Mouse (Mus musculus): ENCODE results near the gene Ctf1.

Gene Ctf1

GRCm38 (mm10) chr7:127744366-127745045 is 32.0 kb downstream of the Ctf1 start, which contains the start of gene Fbxl19:
TSS of gene Fbxl19 (plus strand) at chr7:127744543.
- peak; percentile 79 for DNase-seq

- peak; percentile 90 for DNase-seq
These were observed 32.7 kb downstream of the Ctf1 start for GRCm38 (mm10) chr7:127745251-127745651.

DNA sequence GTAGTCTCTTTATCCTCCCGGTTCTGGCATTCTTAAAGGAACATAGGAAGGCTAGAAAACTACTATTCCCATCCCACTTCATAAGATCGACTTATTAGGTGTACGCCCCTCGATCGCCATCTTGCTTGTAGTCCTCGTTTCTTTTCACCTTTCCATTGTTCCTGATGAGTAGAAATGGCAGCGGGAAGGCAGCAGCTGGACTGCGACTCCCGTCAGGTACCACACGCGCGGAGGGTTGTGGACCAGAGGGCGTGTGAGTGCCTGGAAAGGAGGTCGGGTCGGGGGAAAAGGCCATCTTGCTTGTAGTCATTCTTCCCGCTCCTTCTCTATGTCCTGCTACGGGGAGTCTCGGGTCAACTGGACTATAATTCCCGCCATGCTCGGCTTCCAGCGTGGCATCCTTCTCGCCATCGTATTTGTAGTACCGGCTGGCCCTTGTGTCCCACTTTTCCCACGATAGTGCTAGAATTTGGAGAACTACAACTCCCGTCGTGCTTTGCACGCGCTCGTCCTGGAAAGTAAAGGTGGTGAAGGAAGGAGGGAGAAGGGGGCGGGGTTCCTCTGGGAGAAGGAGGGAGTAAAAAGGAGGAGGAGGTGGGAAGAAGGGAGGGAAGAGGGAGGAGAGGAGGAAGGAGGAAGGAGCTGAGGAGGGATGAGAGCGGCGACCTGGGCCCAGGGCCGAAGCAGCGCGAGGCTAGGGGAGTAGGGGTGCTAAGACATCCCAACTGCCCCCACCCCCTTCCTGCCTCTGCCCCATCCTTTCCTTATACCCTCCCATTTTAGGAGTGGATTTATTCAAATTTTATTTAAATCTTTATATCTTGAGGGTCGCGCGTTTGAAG is 33.3 kb downstream of the Ctf1 start:
- peak; percentile 93 for DNase-seq

- no peak for DNase-seq
These were observed 34.3 kb downstream of the Ctf1 start for GRCm38 (mm10) chr7:127746494-127747491.

DNA sequence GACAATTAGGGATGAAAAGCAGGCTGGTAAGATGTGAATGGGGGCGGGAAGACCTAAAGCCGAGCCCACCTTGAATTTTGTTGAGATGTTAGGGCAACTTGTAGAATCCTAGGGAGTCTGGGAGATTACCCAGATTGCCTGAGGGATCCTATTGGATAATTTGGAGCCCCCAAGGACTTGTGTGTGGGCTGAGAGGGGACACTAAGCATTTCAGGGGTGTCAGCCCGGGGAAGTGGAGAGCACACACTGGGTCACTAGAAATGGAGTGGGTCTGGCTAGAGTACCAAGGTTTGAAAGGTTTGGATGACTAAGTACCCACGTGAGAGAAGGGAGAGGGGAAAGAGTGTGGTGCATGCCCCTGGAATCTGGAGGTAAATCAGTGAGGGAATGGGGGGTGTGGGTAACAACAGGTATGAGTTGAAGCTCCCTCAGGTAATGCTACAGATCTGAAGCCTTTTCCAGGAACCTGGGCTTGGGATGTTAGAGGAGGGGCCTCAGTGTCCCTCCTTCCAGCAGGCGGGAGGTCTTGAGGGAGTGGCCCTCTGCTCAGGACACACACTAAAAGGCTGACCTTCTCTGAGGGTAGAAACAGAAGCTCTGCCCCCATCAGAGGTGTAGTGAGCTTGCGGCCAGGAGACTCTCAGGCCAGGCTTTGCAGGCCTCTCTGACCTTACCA is 35.2 kb downstream of the Ctf1 start:
- no peak for DNase-seq

GRCm38 (mm10) chr7:127748235-127748560 is 35.7 kb downstream of the Ctf1 start:
- DNase-seq, result no peak

DNA sequence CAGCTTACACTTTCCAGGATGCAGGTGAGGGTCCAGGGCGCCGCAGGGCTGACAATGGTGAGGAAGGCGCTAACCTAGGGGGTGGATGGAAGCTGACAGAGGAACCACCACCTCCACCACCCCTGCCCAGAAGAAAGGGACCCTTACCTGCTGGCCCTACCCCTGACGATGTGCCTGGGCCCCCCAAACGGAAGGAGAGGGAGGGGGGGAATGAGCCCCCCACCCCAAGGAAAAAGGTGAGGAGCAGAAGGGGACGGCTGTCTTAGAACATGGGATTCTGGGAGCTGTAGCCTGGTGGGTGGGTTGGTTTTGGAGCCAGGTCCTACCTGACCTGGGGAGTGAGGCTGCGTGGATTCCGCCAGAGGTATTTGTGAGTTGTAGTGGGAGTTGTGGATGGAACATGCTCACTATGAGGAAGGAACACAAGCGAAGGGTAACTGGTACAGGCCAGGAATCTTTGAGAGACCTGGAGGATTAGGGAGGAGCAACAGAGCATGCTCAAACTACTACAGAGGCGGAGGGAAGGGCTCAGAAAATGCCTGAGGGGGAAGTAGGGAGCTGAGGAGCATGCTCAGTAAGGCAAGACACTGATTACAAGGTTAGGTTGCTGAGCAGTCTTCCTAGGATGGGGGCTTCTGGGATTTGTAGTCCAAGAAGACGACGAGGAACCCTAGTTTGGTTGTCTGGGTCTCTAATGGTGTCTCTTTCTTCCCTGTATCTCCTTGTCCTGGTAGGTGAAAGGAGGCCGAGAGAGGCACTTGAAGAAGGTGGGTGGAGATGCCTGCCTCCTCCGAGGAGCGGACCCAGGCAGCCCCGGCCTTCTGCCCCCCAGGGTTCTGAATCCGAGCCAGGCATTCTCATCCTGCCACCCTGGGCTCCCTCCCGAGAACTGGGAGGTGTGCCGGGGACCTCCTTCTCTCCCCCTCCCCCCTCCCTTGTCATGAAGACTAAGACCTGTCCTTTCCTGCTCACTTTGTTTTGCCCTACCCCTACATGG is 37.9 kb downstream of the Ctf1 start:
- no peak for DNase-seq

- no peak for DNase-seq
These were observed 39.1 kb downstream of the Ctf1 start for GRCm38 (mm10) chr7:127751619-127752018.

GRCm38 (mm10) chr7:127752069-127752468 is 39.5 kb downstream of the Ctf1 start:
- no peak for DNase-seq

- no peak for DNase-seq
These were observed 40.6 kb downstream of the Ctf1 start for GRCm38 (mm10) chr7:127753158-127753557.

DNA sequence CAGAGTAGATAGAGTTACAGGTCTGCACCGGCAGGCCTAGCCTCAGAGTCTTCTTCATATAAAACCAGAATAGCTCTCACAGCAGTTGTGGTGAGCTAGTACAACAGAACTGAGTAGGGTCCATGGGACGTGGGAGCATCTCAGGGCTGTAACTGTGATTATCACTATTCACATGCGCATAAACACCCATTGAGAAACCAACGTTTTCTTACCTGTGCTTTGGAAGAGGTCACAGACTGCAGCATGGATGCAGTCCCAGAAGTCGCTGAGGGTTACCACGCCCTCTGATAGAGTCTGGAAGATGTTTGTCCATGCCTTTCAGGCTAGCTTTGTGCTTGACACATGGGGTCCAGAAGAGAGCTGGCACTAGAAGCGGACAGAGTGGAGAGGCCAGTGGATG is 41.2 kb downstream of the Ctf1 start:
- no peak for DNase-seq

DNA sequence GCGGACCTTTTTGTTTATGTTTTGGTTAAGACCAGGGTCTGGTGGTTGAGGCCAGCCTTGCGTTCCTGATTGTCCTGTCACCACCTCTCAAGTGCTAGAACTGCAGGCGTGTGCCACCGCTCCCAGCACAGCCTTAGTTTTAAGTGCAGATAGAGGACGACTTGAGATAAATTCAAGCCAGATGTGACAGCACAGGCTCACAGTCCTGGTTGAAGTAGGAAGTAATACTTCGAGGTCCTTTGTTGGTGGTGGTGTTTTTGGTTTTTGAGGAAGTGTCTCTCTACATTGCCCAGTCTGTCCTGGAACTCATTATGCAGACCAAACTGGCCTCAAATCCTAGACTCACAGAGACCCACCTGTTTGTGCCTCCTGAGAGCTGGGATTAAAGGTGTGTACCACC is 47.2 kb downstream of the Ctf1 start:
- no peak for DNase-seq

DNA sequence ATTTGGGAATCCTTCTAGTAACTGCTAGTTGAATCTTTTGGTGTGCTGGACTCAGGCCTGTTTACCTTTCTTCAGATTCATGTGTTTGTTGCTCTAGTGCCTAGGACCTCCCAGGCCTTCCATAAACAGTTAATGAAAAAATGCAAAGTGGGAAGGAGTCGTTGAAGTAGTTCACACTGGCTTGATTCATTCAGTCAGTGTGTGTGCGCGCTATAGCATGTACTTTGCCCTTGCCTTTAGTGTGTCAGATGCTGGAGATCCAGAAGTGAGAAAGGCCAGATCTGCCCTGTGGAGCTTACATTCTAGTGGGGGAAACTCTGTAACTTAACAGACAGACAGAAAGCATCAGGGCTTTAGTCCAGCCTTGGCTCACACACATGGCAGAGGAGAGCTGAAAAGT is 47.9 kb downstream of the Ctf1 start:
- DNase-seq, result no peak

GRCm38 (mm10) chr7:127761026-127761425 is 48.5 kb downstream of the Ctf1 start:
- DNase-seq, result peak; percentile 82

GRCm38 (mm10) chr7:127763642-127764041 is 51.1 kb downstream of the Ctf1 start:
- DNase-seq, result no peak

DNA sequence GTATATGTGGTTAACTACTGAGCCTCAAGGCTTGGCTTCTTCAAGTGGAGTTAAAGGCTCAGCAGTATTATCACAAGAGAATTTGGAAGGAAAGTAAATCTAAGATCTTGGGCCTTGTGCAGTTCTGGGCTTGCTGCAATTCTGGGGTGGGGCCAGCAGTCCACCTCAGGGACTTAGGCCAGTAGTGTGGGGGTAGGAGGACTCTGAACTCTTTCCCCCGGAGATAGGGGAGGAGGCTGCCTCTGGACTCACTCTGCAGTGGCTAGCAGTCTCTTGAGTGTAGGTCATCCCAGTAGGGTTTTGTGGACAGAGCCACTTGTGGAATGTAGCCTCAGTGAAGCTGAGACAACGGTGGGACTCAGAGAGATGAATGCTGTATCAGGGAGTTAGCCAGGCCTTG is 53.2 kb downstream of the Ctf1 start:
- no peak for DNase-seq

- no peak for DNase-seq
These were observed 54.5 kb downstream of the Ctf1 start for GRCm38 (mm10) chr7:127766851-127767609.

All from lung, postnatal 14 days (tissue).